Mouse (Mus musculus): ENCODE data around the gene Hist1h1d.

DNA sequence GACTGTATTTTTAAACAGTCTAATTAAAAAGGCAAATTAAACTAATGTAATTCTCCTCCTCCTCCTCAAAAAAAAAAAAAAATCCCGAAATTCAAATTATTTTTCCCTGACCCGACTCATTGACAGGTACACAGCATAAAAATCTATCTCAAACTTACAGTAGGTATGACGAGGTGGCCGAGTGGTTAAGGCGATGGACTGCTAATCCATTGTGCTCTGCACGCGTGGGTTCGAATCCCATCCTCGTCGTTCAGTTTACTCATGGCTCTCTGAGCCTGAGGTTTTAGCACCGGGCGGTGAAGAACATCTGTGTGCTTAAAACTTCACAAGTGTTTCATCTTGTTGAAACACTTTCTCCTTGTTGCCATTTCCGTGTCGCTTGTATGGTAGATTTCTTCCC is 31.4 kb upstream of the Hist1h1d start:
- TF ChIP-seq POLR2A (IDR thresholded peaks at IDR 0.05; ENCODE audit: insufficient read depth, low read depth, low read length) (no peak), CTCF (IDR thresholded peaks at IDR 0.05) (no peak), EP300 (IDR thresholded peaks at IDR 0.05; ENCODE audit: insufficient read depth, low read depth, low read length) (peak; percentile 77)
